Mouse (Mus musculus) lung, adult 2 months (tissue): ENCODE results near the gene Ramp1.

Experiments used
- CTCF ChIP-seq: fragments of 200-500 bp; IDR thresholded peaks from 2 replicates; pipeline ENCODE4 v1.5.1; 2011; ENCODE audit warnings: mild to moderate bottlenecking, low read length, control low read depth; ENCODE audit not compliant: insufficient read depth
- POLR2A ChIP-seq: fragments of 200-500 bp; IDR thresholded peaks from 2 replicates; pipeline ENCODE4 v1.6.1; 2011; ENCODE audit warnings: low read depth, mild to moderate bottlenecking, control low read depth, low read length, borderline replicate concordance; ENCODE audit errors: extremely low read depth

DNA sequence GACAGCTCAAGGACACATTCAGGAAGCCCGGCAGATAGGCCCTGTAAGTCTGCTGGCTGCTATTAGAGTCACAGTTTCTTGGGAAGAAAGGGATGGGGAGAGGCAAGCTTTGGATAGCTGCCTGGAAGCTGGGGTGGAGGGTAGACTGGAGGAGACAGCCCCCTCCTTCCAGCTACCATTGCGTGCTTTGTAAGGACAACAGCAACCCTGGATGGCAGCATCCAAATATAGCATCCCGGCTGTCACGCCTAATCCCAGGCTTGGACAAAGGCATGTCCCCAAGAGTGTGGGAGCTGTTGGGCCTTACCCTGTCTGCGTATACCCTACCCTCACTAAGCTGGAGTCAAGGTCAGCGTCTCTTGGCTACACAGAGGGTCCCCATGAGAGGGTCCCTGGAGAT is 29.7 kb downstream of the Ramp1 start:
- TF ChIP-seq CTCF (no peak), POLR2A (no peak)
